Mouse (Mus musculus) E14TG2a.4 (cell line): Measurements from ENCODE around the gene Ston2.

Source experiments
- CTCF ChIP-seq: conservative IDR thresholded peaks from 2 replicates; pipeline ENCODE4 v1.5.1; 2014; ENCODE audit warnings: low read length
- NANOG ChIP-seq: IDR thresholded peaks from 2 replicates; pipeline ENCODE4 v1.6.1; 2014; ENCODE audit warnings: borderline replicate concordance, low read length, mixed read lengths
- POU5F1 ChIP-seq: IDR thresholded peaks from 2 replicates; pipeline ENCODE4 v1.6.1; 2014; ENCODE audit warnings: low read length, borderline replicate concordance

DNA sequence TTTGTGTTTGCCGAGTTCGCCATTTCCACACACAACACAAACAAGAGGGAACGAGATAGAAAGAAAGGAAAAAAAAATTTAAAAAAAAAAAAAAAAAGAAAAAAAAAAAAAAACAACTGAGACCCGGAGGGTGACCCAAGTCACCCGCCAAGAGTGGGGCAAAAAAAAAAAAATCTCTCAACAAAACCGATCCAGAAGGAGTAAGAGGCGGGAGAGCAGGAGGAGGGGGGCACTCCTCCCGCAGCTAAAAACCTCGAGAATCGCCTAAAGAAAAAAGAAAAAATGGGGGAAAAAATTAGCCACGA, 198.7 kb downstream of the Ston2 start:
- no peak for TF ChIP-seq POU5F1
- no peak for TF ChIP-seq CTCF
- TF ChIP-seq NANOG, result no peak
